Mouse (Mus musculus) kidney, postnatal 25 days (tissue): ENCODE measurements around the gene Aldh3b3.
A peak's percentile ranks its signal among the peaks of the same experiment; 100 is the strongest.
"Not testable (repeated sequence)": the region's sequence is repeated elsewhere in the genome, so short reads cannot be mapped to it uniquely, and the experiment has no call there.

Experiments used
- DNase-seq, 2 experiments: peaks; one replicate each; pipeline ENCODE4 v3.0.0; 2021; ENCODE audit warnings: mixed read lengths in 2 of 2

The Aldh3b3 gene

GRCm38 (mm10) chr19:3935896-3936850 is 22.3 kb upstream of the Aldh3b3 start:
- DNase-seq, result peak; percentile 79 to 83

GRCm38 (mm10) chr19:3942315-3942714 is 16.1 kb upstream of the Aldh3b3 start:
- peak in 1 of 2 experiments; percentile 36 for DNase-seq

- peak; percentile 68 to 71 for DNase-seq
Measured at GRCm38 (mm10) chr19:3942986-3943735, 15.3 kb upstream of the Aldh3b3 start.

GRCm38 (mm10) chr19:3945872-3946564 is 12.4 kb upstream of the Aldh3b3 start:
- peak; percentile 74 to 87 for DNase-seq

GRCm38 (mm10) chr19:3946715-3947114 is 11.7 kb upstream of the Aldh3b3 start:
- DNase-seq, result peak; percentile 79 to 88

- DNase-seq, result no peak
Measured at GRCm38 (mm10) chr19:3947813-3948212, 10.6 kb upstream of the Aldh3b3 start.

- peak; percentile 40 to 72 for DNase-seq
Measured at GRCm38 (mm10) chr19:3948546-3948945, 9.9 kb upstream of the Aldh3b3 start.

GRCm38 (mm10) chr19:3950331-3950730 is 8.1 kb upstream of the Aldh3b3 start:
- peak; percentile 48 to 62 for DNase-seq

- DNase-seq, result no peak
Measured at GRCm38 (mm10) chr19:3951461-3951860, 7.0 kb upstream of the Aldh3b3 start.

GRCm38 (mm10) chr19:3952099-3952498 is 6.3 kb upstream of the Aldh3b3 start:
- no peak for DNase-seq

- peak in 1 of 2 experiments; percentile 55 for DNase-seq
Measured at GRCm38 (mm10) chr19:3955033-3955432, 3.4 kb upstream of the Aldh3b3 start.

- DNase-seq, result peak in 1 of 2 experiments; percentile 63
Measured at GRCm38 (mm10) chr19:3955804-3956203, 2.6 kb upstream of the Aldh3b3 start.

- peak; percentile 28 to 69 for DNase-seq
Measured at GRCm38 (mm10) chr19:3957296-3958036, 979 bp upstream of the Aldh3b3 start.

GRCm38 (mm10) chr19:3959030-3959429 is 585 bp downstream of the Aldh3b3 start:
- peak; percentile 62 to 82 for DNase-seq

GRCm38 (mm10) chr19:3960211-3960610 is 1.8 kb downstream of the Aldh3b3 start:
- no peak for DNase-seq

GRCm38 (mm10) chr19:3961805-3962204 is 3.4 kb downstream of the Aldh3b3 start:
- not testable (repeated sequence) for DNase-seq

GRCm38 (mm10) chr19:3962469-3962868 is 4.0 kb downstream of the Aldh3b3 start:
- peak in 1 of 2 experiments; percentile 53 for DNase-seq

- DNase-seq, result no peak
Measured at GRCm38 (mm10) chr19:3964030-3964429, 5.6 kb downstream of the Aldh3b3 start.

GRCm38 (mm10) chr19:3966330-3967075 is 8.1 kb downstream of the Aldh3b3 start:
- DNase-seq, result no peak

- DNase-seq, result no peak
Measured at GRCm38 (mm10) chr19:3967258-3967657, 8.8 kb downstream of the Aldh3b3 start.

GRCm38 (mm10) chr19:3972229-3972628 is 13.8 kb downstream of the Aldh3b3 start, which contains the start of gene Aldh3b2:
TSS of gene Aldh3b2 (plus strand) at chr19:3972328.
- no peak for DNase-seq
